Comparison of ENCODE assay signal across 33 mouse cellular contexts in the genomic region with DNA sequence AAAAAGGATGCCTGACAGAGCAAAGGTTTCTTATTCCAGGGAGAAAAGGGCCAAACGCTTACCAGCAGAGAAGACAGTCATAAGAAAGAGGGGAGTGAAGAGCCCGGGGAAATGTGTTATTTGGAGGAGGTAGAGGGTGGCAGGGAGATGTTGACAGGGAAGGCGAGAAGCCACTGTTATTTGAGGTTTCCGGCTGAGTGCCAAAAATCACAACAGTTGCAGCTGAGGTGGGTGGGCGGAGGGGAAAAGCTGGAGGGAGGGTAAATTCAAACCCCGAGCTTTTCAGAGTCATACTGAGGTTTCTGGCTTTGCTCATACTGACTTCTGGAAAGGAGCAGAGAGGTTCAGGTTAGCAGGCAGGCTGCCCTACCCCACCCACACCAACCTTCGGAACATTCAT. TPM values are rescaled to one million over a fixed set of nuclear protein-coding genes. Genes with fewer than 3 reads are reported as not detected.
A peak's percentile ranks its signal among the peaks of the same experiment; 100 is the strongest.
DNase-seq lines count a peak whose midpoint lies in the region; ATAC-seq lines count a peak whose summit lies in the region.
"Had no signal": no experiment of that assay in that cellular context is flagged by ENCODE, and none has a peak within 500 bp of the region (broad histone marks: within the 10 kb centered on the region; RNA-seq: fewer than 3 reads in every experiment).

No protein-coding gene starts in this region.

- no peak for DNase-seq in forebrain, embryonic 10.5 days (ENCODE audit: extremely low spot score, low spot score)
- DNase-seq in left cerebral cortex, adult 18-20 months (ENCODE audit: low spot score in 2 of 2): peak; percentile 34 to 66
- DNase-seq in left cerebral cortex, postnatal 4 days: no peak
- DNase-seq in brain, adult 2 months (ENCODE audit: low read depth, low spot score): peak; percentile 88
- DNase-seq in left cerebral cortex, postnatal 25 days (ENCODE audit: low spot score in 2 of 2): peak; percentile 36 to 71
- DNase-seq in thymus, postnatal 14 days: no peak
- DNase-seq in adrenal gland, adult 2 months: no peak
- DNase-seq: adrenal gland, postnatal 36 days; cerebellum, adult 2 months; cerebellum, postnatal 36 days; gastrocnemius, postnatal 25 days; heart, adult 11 months; kidney, adult 2 months; kidney, postnatal 36 days; lung, embryonic 14.5 days; lung, postnatal 14 days; midbrain, embryonic 14.5 days had no signal

- intact Hi-C loops in left cerebral cortex, postnatal 4 days (cut with DNase I): no loop called here
- intact Hi-C loops in left cerebral cortex, postnatal 25 days (cut with DNase I): no loop called here

- H3K4me2 ChIP-seq in forebrain, embryonic 13.5 days: no peak overlapping the region
- H3K4me2 ChIP-seq: forebrain, embryonic 15.5 days; heart, embryonic 15.5 days; hindbrain, embryonic 12.5 days; intestine, embryonic 15.5 days; limb, embryonic 12.5 days; liver, embryonic 15.5 days; lung, embryonic 14.5 days had no signal

- peaks cover 27% of the 10 kb centered on the region for H3K4me1 ChIP-seq in forebrain, embryonic 13.5 days
- peaks cover 6% of the 10 kb centered on the region for H3K4me1 ChIP-seq in forebrain, embryonic 10.5 days
- H3K4me1 ChIP-seq: heart, embryonic 10.5 days; heart, embryonic 15.5 days; intestine, embryonic 15.5 days; limb, embryonic 12.5 days; liver, embryonic 15.5 days had no signal

- H3K36me3 ChIP-seq in forebrain, embryonic 13.5 days (ENCODE audit: poor library complexity, severe bottlenecking): peaks cover 14% of the 10 kb centered on the region
- H3K36me3 ChIP-seq in forebrain, embryonic 10.5 days (replicated peaks): no peaks in the 10 kb centered on the region
- H3K36me3 ChIP-seq: G1E; heart, embryonic 10.5 days; heart, embryonic 15.5 days; intestine, embryonic 15.5 days; limb, embryonic 12.5 days; liver, embryonic 15.5 days had no signal

- H3K27me3 ChIP-seq in forebrain, embryonic 13.5 days: no peaks in the 10 kb centered on the region
- H3K27me3 ChIP-seq in forebrain, embryonic 10.5 days (ENCODE audit: poor library complexity, severe bottlenecking): no peaks in the 10 kb centered on the region
- H3K27me3 ChIP-seq: forebrain, embryonic 15.5 days; heart, embryonic 15.5 days; hindbrain, embryonic 12.5 days; intestine, embryonic 15.5 days; limb, embryonic 12.5 days; liver, embryonic 15.5 days; Patski had no signal

- H3K9me3 ChIP-seq in forebrain, embryonic 13.5 days (replicated peaks): peaks cover 8% of the 10 kb centered on the region; the same call in 1 of the 2 replicates
- H3K9me3 ChIP-seq in forebrain, embryonic 10.5 days: no peaks in the 10 kb centered on the region
- H3K9me3 ChIP-seq: forebrain, embryonic 15.5 days; heart, embryonic 10.5 days; heart, embryonic 15.5 days; hindbrain, embryonic 12.5 days; intestine, embryonic 15.5 days; limb, embryonic 12.5 days had no signal

- no peak for ATAC-seq in forebrain, embryonic 13.5 days
- ATAC-seq: forebrain, embryonic 15.5 days; hindbrain, postnatal 0 days; intestine, embryonic 15.5 days; Patski had no signal

- 0 out of 2 replicates have a peak overlapping the region, but pooled peaks have one; percentile 3 for H3K27ac ChIP-seq in forebrain, embryonic 13.5 days
- no peak overlapping the region for H3K27ac ChIP-seq in forebrain, embryonic 10.5 days
- H3K27ac ChIP-seq: forebrain, embryonic 15.5 days; heart, embryonic 10.5 days; heart, embryonic 15.5 days; hindbrain, embryonic 12.5 days; hindbrain, postnatal 0 days; intestine, embryonic 15.5 days; layer of hippocampus, adult 2 months; limb, embryonic 12.5 days; liver, embryonic 15.5 days; stomach, postnatal 0 days had no signal

- no peak overlapping the region for H3K4me3 ChIP-seq in forebrain, embryonic 13.5 days
- H3K4me3 ChIP-seq in forebrain, embryonic 10.5 days: no peak overlapping the region
- H3K4me3 ChIP-seq: forebrain, embryonic 15.5 days; heart, embryonic 10.5 days; heart, embryonic 15.5 days; hindbrain, embryonic 12.5 days; intestine, embryonic 15.5 days; layer of hippocampus, adult 2 months; limb, embryonic 12.5 days; liver, embryonic 15.5 days had no signal

- WGBS in forebrain, embryonic 13.5 days: 84% methylated on average over 7 of the region's 7 CpGs
- WGBS in forebrain, embryonic 10.5 days: 90% methylated on average over 7 of the region's 7 CpGs

- no peak overlapping the region for H3K9ac ChIP-seq in forebrain, embryonic 13.5 days
- H3K9ac ChIP-seq: forebrain, embryonic 15.5 days; heart, embryonic 15.5 days; hindbrain, embryonic 12.5 days; intestine, embryonic 15.5 days; limb, embryonic 12.5 days; liver, embryonic 15.5 days; lung, embryonic 14.5 days had no signal

RNA-seq across cellular contexts. Expression of a gene that starts 32.5 kb away (rescaled TPM):
- 26.3 and 28.5 TPM in 2 replicates for polyA plus RNA-seq in forebrain, embryonic 13.5 days (2015; fragmentation: Nextera tagmentation; extraction: Ambion mirVana)
- polyA plus RNA-seq in forebrain, embryonic 10.5 days (2016; fragmentation: Nextera tagmentation; extraction: Ambion mirVana): 4.9 and 6.4 TPM in 2 replicates
- total RNA-seq in left cerebral cortex, adult 18-20 months (2021): 10 to 100 TPM; 26.4 TPM
- total RNA-seq in left cerebral cortex, postnatal 4 days (2021): 10 to 100 TPM; 45.3 to 53.8 TPM
- total RNA-seq in left cerebral cortex, postnatal 25 days (2021): 10 to 100 TPM; 22.4 to 26.8 TPM
- 1 to 10 TPM; 1.1 to 1.4 TPM for total RNA-seq in adrenal gland, adult 2 months (2021)
- polyA plus RNA-seq in adrenal gland, adult 2 months (2012; rRNA removed): 1.2 and 1.9 TPM in 2 replicates
- total RNA-seq: neutrophil, adult 5-6 weeks had no signal
- polyA plus RNA-seq: G1E; spleen, adult 2 months; thymus, postnatal 0 days had no signal

Comparison
In these comparisons a context has a peak if more than half of its experiments do, and no peak if none do; other contexts are left out.
1. DNase-seq: peak in left cerebral cortex, adult 18-20 months (2 of 2), brain, adult 2 months (single experiment) and left cerebral cortex, postnatal 25 days (2 of 2); none in forebrain, embryonic 10.5 days (single experiment), left cerebral cortex, postnatal 4 days (single experiment), thymus, postnatal 14 days (single experiment) and adrenal gland, adult 2 months (single experiment).
2. RNA of a gene that starts 32.5 kb away (total RNA-seq): 45.3 to 53.8 TPM in left cerebral cortex, postnatal 4 days, 22.4 to 26.8 TPM in left cerebral cortex, postnatal 25 days and 26.4 TPM in left cerebral cortex, adult 18-20 months; 1.1 to 1.4 TPM in adrenal gland, adult 2 months; every median in the first group is over 4 times any median in the second.